Mouse (Mus musculus): ENCODE results near the gene Aspscr1. TPM values are rescaled to one million over a fixed set of nuclear protein-coding genes. Genes with fewer than 3 reads are reported as not detected.
A peak's percentile ranks its signal among the peaks of the same experiment; 100 is the strongest.

The Aspscr1 gene
- polyA plus RNA-seq, 1 experiment from 2014 or later: 130 TPM

DNA sequence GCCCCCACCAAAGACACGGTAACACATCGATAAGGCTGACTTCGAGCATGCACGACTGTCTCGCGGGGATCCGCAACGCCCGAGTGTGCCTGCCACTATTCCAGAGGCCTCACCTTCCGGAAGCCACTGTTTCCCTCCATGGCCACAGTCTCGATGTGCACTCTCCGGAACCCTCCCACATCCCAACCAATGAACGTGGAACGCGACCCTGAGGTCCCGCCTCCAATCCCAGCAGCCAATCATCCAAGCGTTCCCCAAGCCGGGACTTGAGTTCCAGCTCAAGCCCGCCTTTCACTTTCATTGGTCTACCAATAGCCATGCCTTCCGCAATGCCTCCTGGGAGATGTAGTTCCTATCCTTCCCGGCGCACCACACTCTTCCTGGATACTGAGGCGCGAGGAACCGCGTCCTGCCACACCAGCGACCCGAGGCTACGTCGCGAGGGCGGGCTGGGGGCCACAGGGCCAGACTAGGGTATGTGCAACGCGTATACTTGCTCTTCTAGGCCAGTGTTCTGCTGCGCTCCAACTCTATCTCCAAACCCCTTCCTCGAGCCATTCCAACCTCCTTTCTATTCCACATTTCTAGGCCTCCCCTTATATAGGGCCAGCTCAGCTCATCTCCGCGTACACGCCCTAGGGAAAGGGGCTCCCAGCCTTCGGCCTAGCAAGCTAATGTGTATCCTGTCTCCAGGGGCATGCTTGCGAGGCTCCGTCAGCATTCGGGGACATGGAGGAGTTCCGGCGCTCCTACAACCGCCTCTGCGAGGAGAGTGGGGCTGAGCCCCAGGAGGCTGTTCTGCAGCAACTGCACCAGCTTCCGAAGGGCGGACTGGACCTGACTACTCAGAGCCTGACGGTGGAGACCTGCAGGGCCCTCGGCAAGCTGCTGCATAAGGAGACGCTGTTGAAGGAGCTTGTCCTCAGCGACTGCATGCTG is 41.1 kb downstream of the Aspscr1 start, which contains the start of the genes Cenpx and Lrrc45:
Gene Cenpx, minus strand, starts transcription at position 159 of the 939 bp plus-strand sequence.
Gene Lrrc45, plus strand, starts transcription at position 346 of the 939 bp plus-strand sequence.
- 2% methylated on average over 53 of the region's 53 CpGs for WGBS

GRCm38 (mm10) chr11:120714546-120714945 is 41.8 kb downstream of the Aspscr1 start:
- Histone ChIP-seq H3K4me1 (ENCODE audit: insufficient read depth) (peaks cover 7% of the 10 kb centered on the region), H3K9me3 (ENCODE audit: low read depth, low read length) (no peaks in the 10 kb centered on the region), H3K36me3 (ENCODE audit: insufficient read depth) (peaks cover 54% of the 10 kb centered on the region), H3K27me3 (ENCODE audit: insufficient read depth, low read length) (no peaks in the 10 kb centered on the region), H3K4me2 (peak overlapping the region; percentile 100), H3K4me3 (ENCODE audit: low read depth, low read length) (peak overlapping the region; percentile 65), H3K27ac (ENCODE audit: low read depth) (no peak overlapping the region), H3K9ac (peak overlapping the region; percentile 59)
- ATAC-seq (ENCODE audit: insufficient read depth) (no peak), DNase-seq (no peak)
- no peak for TF ChIP-seq CTCF (IDR thresholded peaks at IDR 0.05; ENCODE audit: low read depth)
- 34% methylated on average over 10 of the region's 10 CpGs for WGBS

More for the DNA sequence above, 41.1 kb downstream of the Aspscr1 start, which contains the start of the genes Cenpx and Lrrc45:
- Histone ChIP-seq H3K27ac (ENCODE audit: low read depth) (peak within 1 kb of the TSS; percentile 80), H3K4me3 (ENCODE audit: low read depth, low read length) (peak within 1 kb of the TSS; percentile 65), H3K9ac (peak within 1 kb of the TSS; percentile 66), H3K27me3 (ENCODE audit: insufficient read depth, low read length) (no peaks in the 10 kb centered on the region), H3K4me2 (peak within 1 kb of the TSS; percentile 100), H3K36me3 (ENCODE audit: insufficient read depth) (peaks cover 53% of the 10 kb centered on the region), H3K4me1 (ENCODE audit: insufficient read depth) (peaks cover 7% of the 10 kb centered on the region), H3K9me3 (ENCODE audit: low read depth, low read length) (no peaks in the 10 kb centered on the region)
- ATAC-seq (ENCODE audit: insufficient read depth) (peak; percentile 97), DNase-seq (peak; percentile 99)
- 0 out of 2 replicates have a peak, but pooled peaks have one; percentile 5 for TF ChIP-seq CTCF (IDR thresholded peaks at IDR 0.05; ENCODE audit: low read depth)

DNA sequence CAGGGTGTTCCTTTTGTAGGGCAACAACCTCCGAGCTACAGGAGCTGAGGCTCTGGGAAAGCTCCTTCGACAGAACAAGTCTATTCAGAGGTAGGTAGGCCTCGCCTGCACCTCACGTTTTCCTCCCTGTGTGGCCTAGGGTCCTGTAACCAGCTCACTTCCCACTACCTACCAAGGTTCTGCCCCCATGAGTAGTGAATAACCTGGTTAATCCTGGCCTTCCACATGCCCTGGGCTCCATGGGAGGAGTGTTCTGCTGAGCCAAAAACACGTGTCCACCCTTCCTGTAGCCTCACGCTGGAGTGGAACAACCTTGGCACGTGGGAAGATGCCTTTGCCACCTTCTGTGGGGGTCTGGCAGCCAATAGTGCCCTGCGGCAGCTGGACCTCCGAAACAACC is 42.4 kb downstream of the Aspscr1 start:
- 83% methylated on average over 9 of the region's 9 CpGs for WGBS
- no peaks in the 10 kb centered on the region for H3K9me3 ChIP-seq (ENCODE audit: low read depth, low read length)
- 0 out of 2 replicates have a peak overlapping the region, but pooled peaks have one; percentile 65 for H3K4me3 ChIP-seq (ENCODE audit: low read depth, low read length)
- ATAC-seq (ENCODE audit: insufficient read depth): no peak
- H3K27me3 ChIP-seq (ENCODE audit: insufficient read depth, low read length): no peaks in the 10 kb centered on the region
- DNase-seq: no peak
- H3K27ac ChIP-seq (ENCODE audit: low read depth): no peak overlapping the region
- peaks cover 7% of the 10 kb centered on the region for H3K4me1 ChIP-seq (ENCODE audit: insufficient read depth)
- H3K9ac ChIP-seq: no peak overlapping the region
- H3K4me2 ChIP-seq: peak overlapping the region; percentile 100; the same call in 1 of the 2 replicates
- no peak for TF ChIP-seq CTCF (IDR thresholded peaks at IDR 0.05; ENCODE audit: low read depth)
- peaks cover 54% of the 10 kb centered on the region for H3K36me3 ChIP-seq (ENCODE audit: insufficient read depth)

GRCm38 (mm10) chr11:120719242-120719641 is 46.5 kb downstream of the Aspscr1 start:
- Histone ChIP-seq H3K9ac (no peak overlapping the region), H3K4me1 (ENCODE audit: insufficient read depth) (peaks cover 9% of the 10 kb centered on the region), H3K4me3 (ENCODE audit: low read depth, low read length) (no peak overlapping the region), H3K9me3 (ENCODE audit: low read depth, low read length) (no peaks in the 10 kb centered on the region), H3K36me3 (ENCODE audit: insufficient read depth) (peaks cover 41% of the 10 kb centered on the region), H3K27me3 (ENCODE audit: insufficient read depth, low read length) (no peaks in the 10 kb centered on the region), H3K27ac (ENCODE audit: low read depth) (no peak overlapping the region), H3K4me2 (no peak overlapping the region)
- DNase-seq: no peak
- no peak for ATAC-seq (ENCODE audit: insufficient read depth)
- TF ChIP-seq CTCF (IDR thresholded peaks at IDR 0.05; ENCODE audit: low read depth): no peak
- 86% methylated on average over 9 of the region's 9 CpGs for WGBS

GRCm38 (mm10) chr11:120719841-120720376 is 47.1 kb downstream of the Aspscr1 start:
- no peak for DNase-seq
- WGBS: 82% methylated on average over 13 of the region's 13 CpGs
- no peak overlapping the region for H3K4me2 ChIP-seq
- peaks cover 41% of the 10 kb centered on the region for H3K36me3 ChIP-seq (ENCODE audit: insufficient read depth)
- no peak overlapping the region for H3K9ac ChIP-seq
- no peaks in the 10 kb centered on the region for H3K9me3 ChIP-seq (ENCODE audit: low read depth, low read length)
- no peak overlapping the region for H3K4me3 ChIP-seq (ENCODE audit: low read depth, low read length)
- no peaks in the 10 kb centered on the region for H3K27me3 ChIP-seq (ENCODE audit: insufficient read depth, low read length)
- no peak for TF ChIP-seq CTCF (IDR thresholded peaks at IDR 0.05; ENCODE audit: low read depth)
- H3K27ac ChIP-seq (ENCODE audit: low read depth): no peak overlapping the region
- no peak for ATAC-seq (ENCODE audit: insufficient read depth)
- H3K4me1 ChIP-seq (ENCODE audit: insufficient read depth): 0 out of 2 replicates have a peak, but pooled peaks cover 3% of the 10 kb centered on the region

GRCm38 (mm10) chr11:120720450-120720849 is 47.7 kb downstream of the Aspscr1 start:
- Histone ChIP-seq H3K4me2 (peak overlapping the region; percentile 99), H3K9me3 (ENCODE audit: low read depth, low read length) (no peaks in the 10 kb centered on the region), H3K27ac (ENCODE audit: low read depth) (no peak overlapping the region), H3K27me3 (ENCODE audit: insufficient read depth, low read length) (no peaks in the 10 kb centered on the region), H3K4me3 (ENCODE audit: low read depth, low read length) (peak overlapping the region; percentile 61), H3K4me1 (ENCODE audit: insufficient read depth) (0 out of 2 replicates have a peak, but pooled peaks cover 3% of the 10 kb centered on the region), H3K9ac (peak overlapping the region; percentile 68), H3K36me3 (ENCODE audit: insufficient read depth) (peaks cover 40% of the 10 kb centered on the region)
- ATAC-seq (ENCODE audit: insufficient read depth) (peak; percentile 7; the same call in 1 of the 2 replicates), DNase-seq (peak; percentile 95)
- TF ChIP-seq CTCF (IDR thresholded peaks at IDR 0.05; ENCODE audit: low read depth): peak; percentile 94
- WGBS: 11% methylated on average over 17 of the region's 17 CpGs
